Mouse (Mus musculus): ENCODE data around the gene 4931409K22Rik.

Gene 4931409K22Rik

DNA sequence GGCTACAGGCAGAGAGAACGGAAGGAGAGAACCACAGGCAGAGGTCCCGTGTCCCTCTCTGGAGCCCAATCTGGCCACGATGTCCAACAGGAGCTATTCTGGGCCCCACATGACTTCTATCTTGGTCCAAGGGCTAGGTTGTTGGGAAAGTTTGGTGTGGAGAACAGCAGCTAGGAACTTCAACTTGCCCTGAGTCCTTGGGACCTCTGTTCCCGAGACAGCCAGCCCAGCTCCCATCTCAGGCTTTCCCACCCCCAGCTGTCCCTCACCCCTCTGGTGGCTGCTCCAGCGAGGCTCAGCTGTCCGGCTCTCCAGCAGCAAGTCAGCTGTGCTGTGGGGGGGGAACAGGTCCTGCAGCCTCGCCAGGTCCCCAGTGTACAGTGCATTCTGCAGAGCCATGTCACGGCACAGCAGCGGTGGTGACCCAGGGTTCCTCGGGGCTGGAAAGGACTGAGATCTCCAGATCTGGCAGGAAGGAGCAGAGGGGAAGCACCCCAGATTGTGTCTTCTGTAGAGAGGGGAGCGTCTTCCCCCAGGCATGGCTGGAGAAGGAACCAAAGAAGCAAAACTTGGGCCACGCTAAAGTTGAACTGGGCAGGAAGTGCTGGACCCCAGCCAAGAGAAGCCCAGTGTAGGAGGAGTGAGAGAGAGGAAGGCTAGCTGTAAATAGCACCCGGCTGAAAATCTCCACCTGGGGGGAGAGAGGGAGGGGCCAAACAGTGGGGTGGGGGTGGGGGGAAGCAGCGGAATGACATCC, 16.0 kb downstream of the 4931409K22Rik start, which contains the start of gene Asb10:
Gene Asb10, minus strand, starts transcription at position 592 of the 757 bp plus-strand sequence.
- in situ Hi-C loops (cut with MboI, MseI), result no loop called here

DNA sequence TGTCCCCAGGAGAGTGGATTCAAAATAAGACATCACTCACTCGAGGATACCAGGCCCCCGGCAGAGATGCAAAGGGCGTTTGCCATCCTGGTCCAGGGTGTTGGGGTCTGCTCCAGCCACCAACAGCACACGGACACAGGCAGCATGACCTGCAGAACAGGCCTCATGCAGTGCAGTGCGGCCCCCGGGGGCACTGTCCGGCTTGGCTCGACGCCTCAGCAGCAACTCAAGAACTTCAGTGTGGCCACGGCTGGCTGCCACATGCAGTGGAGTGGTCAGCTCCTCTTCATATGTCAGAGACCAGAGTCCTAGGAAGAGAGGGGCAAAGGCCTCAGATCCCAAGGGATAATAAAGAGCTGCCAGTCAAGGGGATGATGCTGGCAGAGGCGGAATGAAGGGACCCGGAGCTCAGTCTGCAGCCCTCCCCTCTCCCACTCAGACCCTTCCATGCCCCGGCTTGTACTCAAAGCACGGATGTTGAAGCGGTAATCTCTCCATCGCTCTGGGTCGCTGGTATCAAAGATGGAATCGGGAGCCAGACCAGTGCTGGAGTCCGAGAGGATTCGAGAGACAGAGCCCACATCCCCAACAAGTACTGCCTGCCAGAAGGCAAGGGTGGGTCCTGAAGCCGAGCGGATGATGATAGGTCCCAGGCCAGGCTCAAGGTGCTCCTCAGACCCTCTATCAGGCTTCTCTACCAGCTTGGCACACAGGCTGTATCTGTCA, 16.9 kb downstream of the 4931409K22Rik start:
- in situ Hi-C loops (cut with MboI, MseI), result no loop called here

DNA sequence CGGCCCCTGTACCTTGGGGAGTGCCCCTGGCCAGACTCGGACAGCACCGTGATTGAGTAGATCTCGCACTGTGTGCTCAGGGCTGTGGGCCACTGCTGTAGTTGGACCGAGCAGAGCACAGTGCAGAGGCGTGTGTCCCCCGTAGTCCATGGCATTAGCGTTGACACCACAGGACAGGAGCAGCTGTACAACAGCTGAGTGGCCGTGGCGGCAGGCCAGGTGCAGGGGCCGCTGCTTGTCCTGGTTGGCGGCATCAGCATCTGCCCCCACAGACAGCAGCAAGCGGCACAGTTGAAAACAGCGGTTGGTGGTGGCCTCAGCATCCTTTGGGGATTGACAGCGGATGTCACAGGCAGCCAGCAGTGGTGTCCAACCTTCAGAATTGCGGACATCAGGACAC, 19.0 kb downstream of the 4931409K22Rik start:
- in situ Hi-C loops (cut with MboI, MseI), result no loop called here

DNA sequence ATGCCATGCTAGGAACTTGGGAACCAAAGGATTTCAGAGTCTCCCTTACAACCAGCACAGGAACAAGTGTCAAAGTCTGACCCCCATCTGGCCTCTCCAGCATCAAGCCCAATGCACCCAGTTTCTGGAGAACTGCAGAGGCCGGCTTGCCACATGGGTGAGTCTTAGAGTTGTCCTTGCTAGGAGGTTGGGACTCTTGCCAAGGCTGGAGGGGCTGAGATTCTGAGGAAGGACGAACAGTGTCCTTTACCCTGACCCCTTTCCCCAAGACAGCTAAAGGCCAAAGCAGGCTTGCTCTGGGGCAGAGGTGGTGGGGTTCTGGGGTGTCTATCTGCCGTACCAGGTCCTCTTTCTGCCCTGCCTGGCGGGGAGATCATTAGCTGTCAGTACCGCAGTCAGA, 20.1 kb downstream of the 4931409K22Rik start:
- in situ Hi-C loops (cut with MboI, MseI), result no loop called here

DNA sequence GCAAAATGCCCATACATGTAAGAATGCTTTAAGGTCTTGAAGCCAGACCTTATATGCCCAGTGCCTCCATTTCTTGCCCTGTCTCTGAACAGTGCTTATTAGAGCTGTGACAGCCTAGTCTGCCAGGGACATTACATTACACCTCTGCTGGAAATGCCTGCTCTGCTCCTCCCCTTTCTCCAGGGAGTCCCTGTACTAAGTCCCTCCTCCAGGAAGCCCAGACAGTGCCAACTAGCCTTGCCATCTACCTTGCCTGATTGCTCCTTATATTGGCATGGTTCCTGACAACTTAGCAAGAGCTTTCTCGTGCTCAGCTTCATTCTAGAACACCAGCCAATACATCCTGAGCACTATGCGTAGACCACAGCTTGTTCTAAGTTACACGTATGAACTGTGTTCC, 20.9 kb downstream of the 4931409K22Rik start:
- in situ Hi-C loops (cut with MboI, MseI), result no loop called here

DNA sequence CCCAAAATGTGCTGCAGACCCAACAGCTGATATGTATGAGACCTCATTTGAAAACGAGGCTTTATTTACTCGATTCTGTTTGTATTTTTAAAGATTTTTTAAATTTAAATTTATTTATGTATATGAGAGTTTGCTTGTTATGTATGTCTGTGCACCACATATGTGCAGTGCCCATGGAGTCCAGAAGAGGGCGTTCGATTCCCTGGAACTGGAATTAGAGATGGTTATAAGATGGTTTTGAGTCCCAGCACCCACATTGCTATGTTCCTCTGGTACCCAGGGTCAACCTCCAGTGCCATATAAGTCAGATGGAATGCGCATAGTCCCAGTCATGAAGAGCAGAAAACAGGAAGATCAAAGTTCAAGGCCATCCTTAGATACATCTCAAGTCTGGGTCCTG, 22.3 kb downstream of the 4931409K22Rik start:
- in situ Hi-C loops (cut with MboI, MseI), result no loop called here

DNA sequence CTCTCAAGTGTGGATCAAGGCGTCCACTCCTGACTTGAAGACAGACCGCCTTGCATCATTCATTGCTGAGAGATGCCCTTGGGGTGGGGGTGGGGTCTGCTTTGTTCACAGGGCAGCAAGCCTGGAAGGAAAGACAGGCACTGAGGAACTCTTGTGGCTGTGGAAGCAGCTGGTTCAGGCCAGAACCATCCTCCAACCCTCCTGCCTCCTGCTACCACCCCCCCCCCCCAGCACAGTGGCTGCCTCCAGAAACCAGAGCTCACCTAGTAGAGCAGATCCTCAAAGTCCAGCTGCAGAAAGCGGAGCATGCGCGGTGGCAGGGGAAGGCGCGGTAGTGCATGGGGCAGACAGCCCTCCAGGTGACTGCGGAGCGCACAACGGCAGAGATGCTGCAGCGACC, 23.2 kb downstream of the 4931409K22Rik start:
- in situ Hi-C loops (cut with MboI, MseI), result no loop called here

DNA sequence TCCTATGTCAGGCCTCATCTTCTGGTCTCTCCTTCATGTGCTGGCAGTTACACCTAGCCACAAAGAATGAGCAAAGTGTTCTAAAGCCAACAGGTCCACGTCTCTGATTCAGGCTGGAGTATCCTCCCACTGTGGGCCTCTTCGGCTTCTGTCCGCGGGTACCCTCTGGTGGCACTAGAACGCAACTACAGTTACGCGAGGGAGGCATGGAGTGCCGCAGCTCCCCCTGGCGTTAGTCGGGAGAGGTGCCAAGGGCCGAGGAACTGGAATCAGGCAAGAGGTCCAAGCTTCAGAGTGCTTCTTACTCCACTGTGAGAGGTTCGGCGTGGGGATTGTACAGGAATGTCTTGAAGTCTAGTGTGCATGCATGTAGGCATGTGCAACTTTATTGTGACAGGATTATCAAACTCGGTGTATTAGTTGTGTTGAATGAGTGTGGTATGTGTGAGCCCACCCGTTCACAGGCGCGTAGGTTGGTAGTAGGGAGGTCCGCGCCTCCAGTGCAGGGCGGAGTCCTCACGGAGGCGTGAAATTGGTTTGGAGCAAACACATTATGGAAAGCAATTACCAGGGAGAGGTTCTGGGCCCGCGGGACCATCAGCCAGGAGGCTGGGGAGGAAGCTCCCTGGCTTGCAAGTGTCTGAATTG, 26.4 kb downstream of the 4931409K22Rik start:
- in situ Hi-C loops (cut with MboI, MseI), result no loop called here

DNA sequence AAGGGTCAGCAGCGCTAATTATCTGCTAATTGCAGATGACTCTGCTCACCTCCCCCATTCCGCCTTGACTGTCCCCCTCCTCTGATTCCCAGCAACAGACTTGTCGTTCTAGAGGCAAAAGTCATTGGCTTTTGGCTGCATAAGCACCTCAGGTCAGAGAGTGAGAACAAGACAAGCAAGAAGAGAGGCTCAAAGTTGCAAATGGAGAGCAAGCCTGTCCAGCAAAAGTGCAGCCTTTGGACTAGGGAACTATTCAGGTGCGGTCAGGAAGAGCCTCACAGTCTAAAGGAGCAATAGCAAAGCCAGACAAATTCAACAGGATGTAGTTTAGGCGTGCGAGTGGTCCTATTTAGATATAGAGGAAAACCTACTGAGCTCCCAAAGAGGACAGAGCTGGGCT, 28.8 kb downstream of the 4931409K22Rik start:
- in situ Hi-C loops (cut with MboI, MseI), result no loop called here

DNA sequence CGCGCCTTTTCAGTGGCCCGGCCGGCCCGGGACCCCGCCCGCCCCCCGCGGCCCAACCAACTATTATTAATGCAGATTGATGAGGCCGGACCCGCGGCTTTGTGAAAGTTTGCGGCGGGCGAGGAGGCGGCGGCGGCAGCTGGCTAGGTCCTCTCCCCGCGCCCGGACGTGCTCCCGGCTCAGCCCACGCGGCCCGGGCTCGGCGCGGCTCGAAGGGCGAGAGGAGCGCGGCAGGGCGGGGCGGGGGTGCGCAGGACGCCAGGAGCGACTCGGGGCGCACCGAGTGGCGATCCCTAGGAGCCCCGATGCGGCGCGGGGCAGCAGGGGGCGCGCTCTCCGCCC, 29.7 kb downstream of the 4931409K22Rik start, which contains the start of gene Gbx1:
Gene Gbx1, minus strand, starts transcription at position 314 of the 342 bp plus-strand sequence.
- in situ Hi-C loops (cut with MboI, MseI), result no loop called here

DNA sequence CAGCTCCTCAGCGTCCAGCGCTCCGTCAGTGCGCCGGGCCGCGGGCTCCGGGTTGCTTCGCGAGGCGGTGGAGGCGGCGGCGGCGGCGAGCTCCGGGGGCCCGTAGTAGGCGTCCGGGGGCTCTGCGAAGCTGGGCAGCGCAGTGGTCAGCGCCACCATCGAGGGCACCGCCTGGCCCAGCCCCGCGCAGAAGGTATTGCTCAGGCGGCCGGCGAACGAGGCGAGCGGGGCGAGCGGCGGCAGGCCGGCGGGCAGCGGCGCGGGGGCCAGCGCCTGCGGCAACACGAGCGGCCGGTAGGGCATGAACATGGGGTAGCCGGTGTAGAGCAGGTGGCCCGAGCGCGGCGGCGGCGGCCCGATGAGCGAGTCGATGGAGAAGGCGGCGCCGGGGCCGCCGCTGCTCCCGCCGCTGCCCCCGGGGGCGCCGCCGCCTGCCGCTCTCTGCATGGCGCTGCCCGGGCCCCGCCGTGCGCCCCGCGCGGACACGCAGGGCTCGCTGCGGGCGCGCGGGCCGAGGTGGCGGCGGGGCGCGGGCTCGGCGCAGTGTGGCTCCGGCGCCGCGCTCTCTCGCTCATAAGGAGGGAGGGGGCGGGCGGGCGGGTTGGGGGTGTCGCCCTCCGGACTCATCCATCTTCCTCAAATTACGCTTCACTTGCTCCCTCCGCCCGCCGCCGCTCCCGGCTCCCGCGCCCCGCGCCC, 30.3 kb downstream of the 4931409K22Rik start:
- in situ Hi-C loops (cut with MboI, MseI), result no loop called here

DNA sequence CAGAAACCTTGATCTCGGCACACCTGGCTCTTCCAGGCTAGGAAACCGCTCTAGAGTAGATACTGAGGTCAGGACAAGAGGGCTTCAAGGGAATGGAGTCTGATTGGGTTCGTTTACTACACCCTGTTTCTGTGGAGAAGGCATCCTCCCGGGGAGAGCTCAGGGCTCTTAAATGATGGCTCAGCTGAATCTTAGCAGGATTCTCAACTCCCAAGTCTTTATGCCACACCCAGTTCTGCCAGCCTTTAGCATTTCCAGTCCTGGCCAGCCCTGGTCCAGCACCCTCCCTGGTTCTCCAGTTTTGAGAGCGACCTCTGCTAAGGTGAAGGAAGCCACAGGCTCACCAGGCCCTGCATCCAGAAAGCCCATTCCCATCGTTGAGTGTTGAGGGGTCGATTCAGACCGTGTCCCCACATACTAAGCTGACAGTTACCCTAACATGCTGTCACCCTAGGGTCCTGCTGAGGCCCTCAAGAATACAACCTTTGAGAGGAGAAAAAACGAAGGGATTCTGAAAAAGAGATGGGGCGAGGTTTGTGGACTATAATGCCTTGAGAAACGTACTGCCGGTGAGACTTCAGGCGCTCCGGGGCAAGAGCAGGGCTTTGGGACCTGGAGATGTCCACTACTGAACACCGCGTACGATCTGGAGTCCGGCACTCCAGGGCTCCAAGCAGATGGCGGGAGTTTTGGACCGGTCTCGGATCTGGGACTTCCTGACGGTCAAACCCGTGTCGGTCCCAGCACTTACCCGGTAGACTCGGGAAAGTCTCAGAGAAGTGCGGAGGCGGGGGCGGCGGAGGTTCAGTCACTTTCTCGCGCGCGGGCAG, 31.0 kb downstream of the 4931409K22Rik start:
- in situ Hi-C loops (cut with MboI, MseI), result no loop called here

DNA sequence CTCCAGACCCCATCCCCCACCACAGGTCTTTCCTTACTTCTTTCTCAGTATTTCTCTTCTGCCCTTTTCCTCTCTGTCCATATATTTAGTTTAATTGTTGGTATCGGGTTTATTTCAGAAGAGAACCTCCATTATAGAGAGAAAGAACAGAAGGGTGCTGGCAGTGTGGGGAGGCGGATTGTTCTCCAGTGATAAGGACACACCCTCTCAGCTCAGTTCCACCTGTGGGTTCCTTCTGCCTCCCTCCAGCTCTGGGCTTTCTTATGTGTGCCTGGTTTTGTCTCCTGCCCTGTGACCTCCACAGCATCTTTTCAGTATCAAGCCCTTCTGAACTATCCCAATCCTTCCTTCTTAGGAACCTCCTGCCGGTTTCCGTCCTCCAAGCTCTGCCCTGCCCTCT, 32.1 kb downstream of the 4931409K22Rik start:
- in situ Hi-C loops (cut with MboI, MseI), result no loop called here

DNA sequence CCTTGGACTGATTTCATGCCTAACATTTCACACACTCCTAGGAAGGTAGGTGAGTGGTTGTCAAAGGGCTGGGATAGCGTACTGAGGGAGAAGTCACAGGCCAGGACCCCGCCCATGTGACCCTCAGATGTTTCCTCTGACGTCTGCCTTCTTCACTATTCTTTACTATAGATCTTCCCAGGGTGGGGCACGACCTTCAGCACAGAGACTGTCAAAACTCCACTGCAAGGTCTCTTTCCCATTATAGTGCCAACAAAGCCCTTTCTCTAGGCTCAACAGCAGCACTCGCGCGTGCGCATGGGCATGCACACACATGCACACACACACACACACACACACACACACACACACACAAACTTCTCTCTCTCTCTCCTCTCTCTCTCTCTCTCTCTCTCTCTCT, 32.8 kb downstream of the 4931409K22Rik start:
- in situ Hi-C loops (cut with MboI, MseI), result no loop called here

DNA sequence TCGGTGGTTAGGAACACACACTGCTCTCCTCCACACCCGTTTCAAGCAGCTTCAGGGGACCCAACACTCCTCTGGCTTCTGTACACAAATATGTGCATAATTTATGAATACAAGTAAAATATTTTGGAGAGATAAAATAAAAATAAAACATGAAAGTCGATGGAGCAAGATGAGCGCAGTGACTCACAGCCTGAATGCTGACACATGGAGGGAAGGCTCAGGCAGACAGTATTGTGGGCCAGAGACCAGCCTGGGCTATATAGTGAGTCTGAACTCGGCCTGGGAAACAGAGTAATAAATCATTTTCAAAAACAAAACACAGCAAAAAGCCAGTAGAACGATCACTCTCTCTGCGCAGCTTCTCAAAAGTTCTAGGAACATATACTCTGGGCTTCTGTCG, 35.2 kb downstream of the 4931409K22Rik start:
- in situ Hi-C loops (cut with MboI, MseI), result no loop called here

DNA sequence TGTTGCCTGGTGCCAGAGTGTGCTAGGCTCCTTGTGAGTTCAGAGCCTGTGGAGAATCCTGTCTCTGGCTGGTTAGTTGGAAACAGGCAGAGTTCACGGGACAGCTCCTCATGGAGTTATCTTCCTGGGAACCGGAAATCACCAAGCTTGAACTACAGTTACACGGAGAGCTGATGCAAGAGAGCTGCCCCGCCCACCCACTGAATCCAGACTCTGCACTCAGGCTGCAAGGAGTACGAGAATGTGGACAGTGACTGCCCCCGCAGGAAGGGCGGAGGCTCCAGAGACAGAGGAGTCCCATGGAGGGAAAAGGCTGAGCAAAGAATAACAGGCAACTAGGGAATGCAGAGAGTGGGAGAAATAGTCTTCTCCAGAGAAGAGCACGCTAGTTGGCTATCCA, 44.3 kb downstream of the 4931409K22Rik start:
- in situ Hi-C loops (cut with MboI, MseI), result no loop called here

DNA sequence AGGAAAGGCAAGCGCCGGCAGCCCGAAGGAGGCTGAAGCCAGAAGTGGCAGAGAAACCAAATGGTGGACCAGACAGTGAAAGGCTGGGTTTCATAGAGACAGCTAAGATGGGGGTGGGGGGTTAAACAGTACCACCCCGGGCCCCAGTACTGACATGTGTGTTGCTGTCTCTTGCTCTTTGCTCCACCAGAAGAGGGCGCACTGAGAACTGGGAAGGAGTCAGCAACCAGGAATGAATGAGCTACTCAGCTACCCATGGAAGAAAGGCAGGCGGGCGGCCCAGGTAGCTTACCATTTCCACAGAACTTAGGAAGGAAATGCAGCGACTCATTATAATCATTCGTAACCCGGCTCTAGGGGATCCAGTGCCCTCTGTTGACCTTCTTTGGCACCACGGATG, 46.0 kb downstream of the 4931409K22Rik start:
- in situ Hi-C loops (cut with MboI, MseI), result no loop called here

DNA sequence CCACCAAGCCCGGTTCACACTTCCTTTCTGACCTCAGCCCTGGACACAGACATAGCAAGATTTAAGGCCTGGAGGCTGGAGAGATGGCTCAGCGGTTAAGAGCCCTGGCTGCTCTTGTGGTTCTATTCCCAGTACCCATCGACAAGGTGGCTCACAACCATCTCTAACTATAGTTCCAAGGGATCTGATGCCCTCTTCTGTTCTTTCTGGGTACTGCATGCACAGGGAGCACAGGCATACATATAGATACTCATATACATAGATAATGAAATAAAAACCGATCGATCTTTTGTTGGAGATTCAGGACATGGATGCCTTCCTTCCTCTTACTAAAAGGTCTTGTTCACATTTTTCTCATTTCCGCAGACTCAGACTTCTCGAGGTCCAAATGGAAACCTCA, 48.2 kb downstream of the 4931409K22Rik start:
- in situ Hi-C loops (cut with MboI, MseI), result no loop called here

DNA sequence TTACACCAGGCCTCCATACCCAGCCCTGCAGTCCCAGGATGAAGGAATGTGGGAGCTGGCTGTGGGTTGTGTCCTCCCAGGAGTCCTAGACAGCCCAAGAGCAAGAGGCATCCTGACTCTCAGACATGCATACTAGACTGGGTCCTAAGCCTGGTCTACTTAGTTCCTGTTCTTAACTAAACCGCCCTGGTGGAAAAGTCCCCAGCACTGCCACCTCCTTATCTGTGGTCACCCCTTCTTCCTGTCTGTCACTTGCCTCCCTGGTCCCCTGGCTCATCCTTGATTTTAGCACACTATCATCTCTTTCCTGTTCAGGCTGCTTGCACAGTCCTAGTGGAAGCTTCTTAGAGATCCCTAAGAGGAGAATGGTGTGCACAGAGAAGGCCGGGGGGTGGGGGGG, 51.1 kb downstream of the 4931409K22Rik start:
- in situ Hi-C loops (cut with MboI, MseI), result no loop called here

DNA sequence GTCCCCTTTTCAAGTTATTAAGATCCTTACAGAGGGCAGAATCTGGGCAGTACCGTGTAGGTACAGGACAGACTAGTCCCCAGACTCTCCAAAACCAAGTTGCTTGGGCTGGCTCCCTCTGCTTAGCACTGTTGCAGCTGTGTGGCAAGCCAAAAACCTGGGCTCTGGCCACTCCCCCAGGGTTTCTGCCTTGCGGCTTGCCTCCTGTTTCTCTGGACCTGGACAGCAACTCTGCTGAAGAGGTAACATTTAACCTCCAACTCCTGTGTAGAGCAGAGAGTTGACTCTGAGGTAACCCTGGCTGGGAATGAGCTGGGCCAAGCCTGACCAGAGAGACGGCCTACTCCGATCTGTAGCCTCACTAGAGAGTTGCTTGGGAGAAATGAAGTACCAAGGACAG, 53.8 kb downstream of the 4931409K22Rik start:
- in situ Hi-C loops (cut with MboI, MseI), result no loop called here

DNA sequence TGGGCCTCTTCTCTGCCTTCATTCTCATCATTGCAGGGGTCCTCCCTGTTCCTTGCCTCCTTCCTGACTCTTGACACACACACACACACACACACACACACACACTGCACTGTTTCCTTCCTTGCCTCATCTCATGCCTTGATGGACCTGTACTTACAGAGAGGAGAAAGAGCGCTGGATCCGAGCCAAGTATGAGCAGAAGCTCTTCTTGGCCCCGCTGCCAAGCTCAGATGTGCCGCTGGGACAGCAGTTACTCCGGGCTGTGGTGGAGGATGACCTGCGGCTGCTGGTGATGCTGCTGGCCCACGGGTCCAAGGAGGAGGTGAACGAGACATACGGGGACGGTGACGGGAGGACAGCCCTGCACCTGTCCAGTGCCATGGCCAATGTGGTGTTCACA, 55.8 kb downstream of the 4931409K22Rik start:
- in situ Hi-C loops (cut with MboI, MseI), result no loop called here

Measured in T-helper 2 cell (primary cell).